Mouse (Mus musculus) liver, embryonic 15.5 days (tissue): Measurements from ENCODE around the gene Kcnma1. TPM values are rescaled to one million over a fixed set of nuclear protein-coding genes. Genes with fewer than 3 reads are reported as not detected.

Source experiments
- ATAC-seq: fragments of 200-750 bp; cut with Nextera tagmentation; 2 replicates; pipeline ENCODE4 v1.8.0; 2017; ENCODE audit warnings: moderate number of reproducible peaks, mild to moderate bottlenecking, moderate library complexity; ENCODE audit not compliant: insufficient read depth
- H3K27ac ChIP-seq: fragments of 300-500 bp; sonication (generic); replicated peaks from 2 replicates; pipeline ENCODE4 v1.5.1; 2015; ENCODE audit warnings: mild to moderate bottlenecking, inconsistent platforms
- H3K27me3 ChIP-seq: fragments of 300-500 bp; sonication (generic); 2 replicates; pipeline ENCODE4 v1.6.1; 2015; ENCODE audit warnings: mild to moderate bottlenecking, inconsistent platforms
- H3K36me3 ChIP-seq: fragments of 300-500 bp; sonication (generic); replicated peaks from 2 replicates; pipeline ENCODE4 v1.6.1; 2015; ENCODE audit warnings: moderate library complexity, mild to moderate bottlenecking, inconsistent platforms
- H3K4me1 ChIP-seq: fragments of 300-500 bp; sonication (generic); replicated peaks from 2 replicates; pipeline ENCODE4 v1.6.1; 2015; ENCODE audit warnings: inconsistent platforms
- H3K4me2 ChIP-seq: fragments of 300-500 bp; sonication (generic); 2 replicates; pipeline ENCODE4 v1.6.1; 2015; ENCODE audit warnings: moderate library complexity, mild to moderate bottlenecking, inconsistent platforms
- H3K4me3 ChIP-seq: fragments of 300-500 bp; sonication (generic); replicated peaks from 2 replicates; pipeline ENCODE4 v1.5.1; 2015; ENCODE audit warnings: mild to moderate bottlenecking, inconsistent platforms
- H3K9ac ChIP-seq: fragments of 300-500 bp; sonication (generic); 2 replicates; pipeline ENCODE4 v1.6.1; 2015; ENCODE audit warnings: moderate library complexity, mild to moderate bottlenecking, inconsistent platforms
- H3K9me3 ChIP-seq: fragments of 300-500 bp; sonication (generic); replicated peaks from 2 replicates; pipeline ENCODE4 v1.6.1; 2016; ENCODE audit warnings: inconsistent platforms
- WGBS: fragments of 180-500 bp; shearing (Covaris S2); methylation state at CpG from one replicate; pipeline ENCODE4 v1.1.7; 2015; ENCODE audit warnings: mixed read lengths; ENCODE audit not compliant: insufficient replicate concordance; 5-methylcytosine and 5-hydroxymethylcytosine counted together
- polyA plus RNA-seq: library from polyadenylated mRNA; unstranded; fragments of >200 nt; fragmentation: Nextera tagmentation; extraction: Ambion mirVana; gene quantifications from 2 replicates; pipeline ENCODE4 v1.2.1, GENCODE M21; 2015

Kcnma1 gene
- polyA plus RNA-seq, 1 experiment from 2014 or later, result 0.07 TPM

DNA sequence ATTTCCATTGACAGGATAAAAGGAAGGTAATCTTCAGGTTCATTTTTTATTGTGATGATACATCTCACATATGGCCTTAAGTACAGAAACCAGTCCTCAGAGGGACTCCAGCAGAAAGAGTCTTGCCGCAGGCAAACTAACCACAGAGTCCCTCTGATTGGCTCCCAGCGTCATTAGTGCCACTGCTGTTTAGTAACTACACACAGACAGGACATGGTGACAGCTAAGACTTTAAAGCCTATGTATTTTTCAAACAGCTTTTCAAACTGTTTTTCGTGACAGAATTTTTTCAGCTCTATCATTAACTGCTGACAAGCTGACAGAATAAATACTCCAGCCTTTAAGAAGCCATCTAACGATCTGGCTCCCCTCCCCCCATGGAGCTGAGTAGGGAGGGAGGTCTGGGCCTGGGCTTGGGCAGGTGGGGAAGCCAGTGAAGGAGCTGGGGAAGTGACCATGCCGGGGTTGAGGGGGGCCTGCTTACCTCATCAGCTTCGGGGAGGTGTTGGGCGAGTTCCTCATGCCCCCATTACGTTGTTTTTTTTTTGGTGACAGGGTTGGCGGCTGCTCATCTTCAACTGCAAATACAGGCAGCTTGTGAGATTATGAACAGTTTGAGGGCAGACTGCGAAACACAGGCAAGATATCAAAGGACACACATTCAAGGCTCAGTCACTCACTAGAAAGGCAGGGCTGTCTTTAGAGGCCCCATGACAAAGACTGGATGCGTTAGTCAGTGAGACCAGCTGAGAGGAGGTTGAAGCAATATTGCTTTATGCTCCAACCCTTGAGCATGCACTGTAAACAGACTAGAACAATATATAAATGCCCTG lies 628.3 kb downstream of the Kcnma1 start:
- WGBS, result 23% methylated on average over 11 of the region's 11 CpGs
- Histone ChIP-seq H3K36me3 (no peaks in the 10 kb centered on the region), H3K27ac (no peak overlapping the region), H3K4me3 (no peak overlapping the region), H3K9ac (no peak overlapping the region), H3K4me1 (no peaks in the 10 kb centered on the region), H3K4me2 (no peak overlapping the region), H3K9me3 (no peaks in the 10 kb centered on the region), H3K27me3 (no peaks in the 10 kb centered on the region)
- ATAC-seq, result no peak

DNA sequence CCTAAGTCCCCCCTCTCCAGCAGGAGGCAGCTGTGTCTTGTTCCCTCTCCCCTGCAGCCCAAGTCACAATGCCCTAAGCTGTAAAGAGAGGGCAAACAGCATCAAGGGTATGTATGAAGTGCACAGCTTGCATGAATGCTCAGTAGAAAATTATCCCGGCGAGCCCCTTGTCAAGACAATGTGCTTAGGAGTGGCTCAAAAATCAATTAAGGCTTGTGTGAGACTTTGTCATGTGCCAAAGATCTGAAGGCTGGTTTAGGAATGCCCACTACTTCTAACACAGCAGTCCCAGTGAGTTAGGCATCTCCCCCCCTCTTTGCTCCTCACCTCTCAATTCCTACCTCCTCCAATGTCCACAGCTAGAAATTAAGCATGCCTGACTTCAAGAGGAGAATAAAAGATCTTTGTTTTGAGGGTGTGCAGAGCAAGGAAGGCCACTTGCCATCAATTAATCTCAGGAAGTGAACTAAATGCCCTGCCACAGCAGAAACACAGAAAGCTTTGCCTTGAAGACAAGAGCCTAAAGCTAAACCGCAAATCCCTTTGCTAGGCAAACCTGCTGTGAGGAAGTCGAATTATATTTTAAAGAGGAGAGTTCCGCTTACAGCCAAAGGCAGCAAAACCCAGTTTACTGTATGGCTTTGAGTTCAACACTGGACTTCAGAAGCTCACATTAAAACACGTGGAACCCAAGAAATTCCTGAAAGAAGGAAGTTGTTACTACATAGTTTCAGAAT lies 635.8 kb downstream of the Kcnma1 start:
- Histone ChIP-seq H3K27ac (no peak overlapping the region), H3K9me3 (no peaks in the 10 kb centered on the region), H3K36me3 (no peaks in the 10 kb centered on the region), H3K9ac (no peak overlapping the region), H3K4me2 (no peak overlapping the region), H3K4me1 (no peaks in the 10 kb centered on the region), H3K27me3 (no peaks in the 10 kb centered on the region), H3K4me3 (no peak overlapping the region)
- ATAC-seq, result no peak
- WGBS, result 38% methylated on average over 6 of the region's 6 CpGs

DNA sequence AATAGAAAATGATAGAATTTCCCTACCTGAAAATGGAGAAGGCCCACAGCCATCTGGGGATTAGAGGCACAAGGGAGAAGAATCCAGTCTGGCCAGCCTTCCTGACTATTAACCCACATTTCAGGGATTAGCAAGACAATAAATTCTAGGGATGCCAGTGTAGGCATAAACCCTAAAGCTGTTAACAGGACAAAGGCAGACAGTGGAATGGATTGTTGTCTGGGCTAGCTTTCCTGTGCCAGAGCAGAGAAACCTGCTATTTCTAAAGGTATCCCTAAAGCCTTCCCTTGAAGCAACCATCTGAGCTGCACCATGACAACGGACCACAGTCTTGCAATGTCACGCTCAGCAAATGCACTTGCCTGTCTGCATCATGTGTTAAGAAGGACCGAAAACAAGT lies 642.3 kb downstream of the Kcnma1 start:
- H3K36me3 ChIP-seq, result no peaks in the 10 kb centered on the region
- no peaks in the 10 kb centered on the region for H3K4me1 ChIP-seq
- H3K27ac ChIP-seq, result no peak overlapping the region
- 56% methylated on average over 3 of the region's 3 CpGs for WGBS
- no peak overlapping the region for H3K9ac ChIP-seq
- H3K4me2 ChIP-seq, result no peak overlapping the region
- H3K27me3 ChIP-seq, result no peaks in the 10 kb centered on the region
- H3K4me3 ChIP-seq, result no peak overlapping the region
- no peak for ATAC-seq
- H3K9me3 ChIP-seq, result no peaks in the 10 kb centered on the region

DNA sequence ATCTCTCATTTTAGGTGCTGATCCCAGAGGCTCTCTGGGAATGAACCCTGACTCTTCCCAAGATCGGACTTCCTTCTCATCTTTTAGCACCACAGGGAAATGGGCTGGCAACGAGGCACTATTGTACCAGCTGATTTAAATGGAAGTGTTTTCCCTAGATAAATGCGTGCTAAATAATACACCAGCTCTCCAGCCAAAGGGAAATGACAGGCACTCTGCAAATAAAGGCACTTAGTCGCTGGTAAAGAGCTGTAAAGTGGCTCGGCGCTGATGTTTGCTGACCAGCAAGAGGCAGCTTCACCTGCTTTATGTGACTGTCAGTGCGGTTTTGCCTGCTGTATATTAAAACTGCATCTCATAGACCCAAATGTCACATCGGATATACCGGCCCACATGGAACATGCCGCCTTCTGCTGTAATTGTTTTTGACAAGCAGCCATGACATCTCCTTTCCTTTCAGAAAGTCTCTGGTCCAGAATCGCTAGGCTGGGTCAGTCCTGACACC lies 653.7 kb downstream of the Kcnma1 start:
- Histone ChIP-seq H3K27me3 (no peaks in the 10 kb centered on the region), H3K4me2 (no peak overlapping the region), H3K4me1 (no peaks in the 10 kb centered on the region), H3K36me3 (no peaks in the 10 kb centered on the region), H3K27ac (no peak overlapping the region), H3K9me3 (no peaks in the 10 kb centered on the region), H3K4me3 (no peak overlapping the region), H3K9ac (no peak overlapping the region)
- ATAC-seq, result no peak
- 60% methylated on average over 11 of the region's 11 CpGs for WGBS

DNA sequence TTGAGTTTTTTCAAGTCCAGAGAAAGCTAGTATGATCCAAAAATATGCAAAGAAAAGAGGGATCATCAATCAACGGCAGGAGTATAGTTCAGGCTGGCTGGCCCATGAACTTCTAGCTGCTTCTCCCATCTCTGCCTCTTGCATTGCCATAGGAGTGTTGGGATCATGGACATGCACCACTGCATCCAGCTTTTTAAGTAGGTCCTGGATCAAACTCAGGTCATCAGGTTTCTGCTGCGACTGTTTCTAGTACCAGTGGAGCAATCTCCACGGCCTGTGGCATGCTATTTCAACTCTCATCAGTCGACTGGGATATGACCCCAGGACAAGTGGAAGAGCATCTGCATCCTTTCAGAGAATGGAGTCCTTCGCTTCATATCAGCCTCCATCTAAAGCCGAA lies 655.5 kb downstream of the Kcnma1 start:
- H3K9ac ChIP-seq, result no peak overlapping the region
- no peak overlapping the region for H3K27ac ChIP-seq
- H3K4me2 ChIP-seq, result no peak overlapping the region
- H3K9me3 ChIP-seq, result no peaks in the 10 kb centered on the region
- H3K4me3 ChIP-seq, result no peak overlapping the region
- no peaks in the 10 kb centered on the region for H3K27me3 ChIP-seq
- H3K4me1 ChIP-seq, result no peaks in the 10 kb centered on the region
- WGBS, result 64% methylated on average over 6 of the region's 6 CpGs
- H3K36me3 ChIP-seq, result no peaks in the 10 kb centered on the region
- ATAC-seq, result no peak

DNA sequence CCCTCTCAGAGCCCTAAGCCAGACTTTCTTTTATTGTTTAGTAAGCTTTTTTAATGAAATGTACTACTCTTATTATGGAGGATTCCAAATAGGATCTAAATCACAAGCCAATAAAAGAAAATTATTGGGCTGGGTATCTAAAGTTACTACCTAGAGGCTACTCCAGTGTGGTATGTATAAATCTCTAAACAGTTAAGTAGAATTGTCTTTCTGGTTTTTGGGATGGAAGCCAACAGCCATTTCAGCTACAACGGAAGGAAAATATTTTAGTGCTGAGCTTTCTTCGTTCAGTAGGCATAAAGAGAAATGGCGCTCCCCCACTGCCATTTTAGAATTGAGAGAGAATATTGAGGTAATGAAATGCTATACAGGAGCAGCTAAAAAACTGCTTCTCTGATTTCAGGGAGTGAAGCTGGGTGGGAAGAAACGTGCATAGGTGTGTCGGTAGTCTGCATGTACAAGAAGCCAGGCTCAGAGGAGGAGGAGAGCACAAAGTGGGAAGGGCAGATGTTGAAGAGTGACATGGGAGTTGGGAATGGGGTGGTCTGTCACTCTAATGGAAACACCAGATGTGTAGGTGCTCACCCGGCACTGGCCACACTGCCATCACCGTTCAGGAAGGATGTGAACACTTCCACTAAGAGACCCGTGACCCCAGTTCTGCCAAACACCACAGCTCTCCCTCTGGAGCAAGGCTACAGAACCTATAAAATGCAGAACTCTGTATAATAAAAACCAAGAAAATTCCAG lies 656.6 kb downstream of the Kcnma1 start:
- H3K9me3 ChIP-seq, result no peaks in the 10 kb centered on the region
- no peak overlapping the region for H3K9ac ChIP-seq
- no peak overlapping the region for H3K4me3 ChIP-seq
- no peak overlapping the region for H3K27ac ChIP-seq
- no peaks in the 10 kb centered on the region for H3K36me3 ChIP-seq
- WGBS, result 74% methylated on average over 8 of the region's 8 CpGs
- no peak for ATAC-seq
- H3K4me1 ChIP-seq, result no peaks in the 10 kb centered on the region
- no peaks in the 10 kb centered on the region for H3K27me3 ChIP-seq
- no peak overlapping the region for H3K4me2 ChIP-seq

DNA sequence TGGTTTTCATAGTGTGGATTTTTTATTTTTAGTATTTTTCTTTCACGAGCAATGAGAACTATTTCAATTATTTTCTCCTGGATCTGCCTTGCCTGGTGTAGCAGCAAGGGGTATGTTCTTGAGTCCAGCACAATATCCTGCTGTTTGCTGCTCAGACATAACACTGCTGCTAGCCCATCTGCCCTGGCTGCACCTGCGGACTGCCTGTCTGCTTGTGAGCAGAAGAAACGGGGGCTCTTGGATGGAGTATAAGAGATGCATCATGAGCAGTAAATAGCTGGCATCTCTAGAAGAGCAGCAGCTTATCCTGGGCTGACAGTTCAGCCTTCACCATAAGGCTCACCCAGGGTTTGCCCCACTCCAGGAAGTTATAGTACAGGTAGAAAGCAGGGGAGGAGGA lies 687.5 kb downstream of the Kcnma1 start:
- Histone ChIP-seq H3K27me3 (no peaks in the 10 kb centered on the region), H3K36me3 (no peaks in the 10 kb centered on the region), H3K9me3 (no peaks in the 10 kb centered on the region), H3K27ac (no peak overlapping the region), H3K4me1 (no peaks in the 10 kb centered on the region), H3K4me3 (no peak overlapping the region), H3K4me2 (no peak overlapping the region), H3K9ac (no peak overlapping the region)
- ATAC-seq, result no peak
- WGBS, result 47% methylated on average over 3 of the region's 3 CpGs

DNA sequence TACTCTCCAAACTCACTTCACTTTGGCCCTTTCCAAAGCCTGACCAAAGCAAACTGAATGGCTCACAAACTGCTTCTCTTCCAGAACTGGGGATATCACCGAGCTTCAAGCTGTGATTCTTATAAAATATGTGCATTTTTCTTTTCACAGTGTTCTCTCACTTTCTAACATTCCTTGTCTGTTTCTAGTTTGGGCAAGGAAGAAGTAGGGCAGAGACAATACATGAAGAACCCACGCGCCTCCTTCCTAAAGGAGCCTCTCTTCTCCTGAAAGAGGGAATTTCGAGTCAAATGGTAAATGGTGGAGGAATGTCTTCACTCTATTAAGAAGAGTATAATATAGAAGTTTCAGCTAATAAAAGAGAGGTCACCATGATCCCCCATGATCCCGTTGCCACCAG lies 709.0 kb downstream of the Kcnma1 start:
- Histone ChIP-seq H3K9me3 (no peaks in the 10 kb centered on the region), H3K27ac (no peak overlapping the region), H3K9ac (no peak overlapping the region), H3K4me3 (no peak overlapping the region), H3K36me3 (no peaks in the 10 kb centered on the region), H3K27me3 (no peaks in the 10 kb centered on the region), H3K4me1 (no peaks in the 10 kb centered on the region), H3K4me2 (no peak overlapping the region)
- WGBS, result 60% methylated on average over 5 of the region's 5 CpGs
- no peak for ATAC-seq

DNA sequence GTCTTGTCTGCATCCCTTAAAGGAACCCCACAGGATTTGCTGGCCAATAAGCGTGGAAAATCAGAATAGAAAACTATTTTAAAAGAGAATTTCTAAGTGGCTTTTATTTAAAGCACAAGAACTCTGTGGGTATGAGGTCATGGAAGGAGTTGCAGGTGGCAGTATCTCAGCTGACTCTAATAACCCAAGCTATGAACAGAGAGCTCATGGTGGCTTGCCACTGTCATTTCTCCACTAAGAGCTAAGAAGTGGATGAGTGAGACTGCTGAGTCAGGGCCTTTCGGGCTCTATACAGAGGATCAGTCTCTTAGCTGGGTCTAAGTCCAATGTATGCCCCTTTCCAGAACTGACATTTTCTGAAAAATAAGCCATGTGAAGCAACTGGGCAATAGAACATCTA lies 713.8 kb downstream of the Kcnma1 start:
- WGBS, result 61% methylated on average over 2 of the region's 2 CpGs
- Histone ChIP-seq H3K27ac (no peak overlapping the region), H3K36me3 (no peaks in the 10 kb centered on the region), H3K27me3 (no peaks in the 10 kb centered on the region), H3K9me3 (no peaks in the 10 kb centered on the region), H3K9ac (no peak overlapping the region), H3K4me3 (no peak overlapping the region), H3K4me1 (no peaks in the 10 kb centered on the region), H3K4me2 (no peak overlapping the region)
- no peak for ATAC-seq

DNA sequence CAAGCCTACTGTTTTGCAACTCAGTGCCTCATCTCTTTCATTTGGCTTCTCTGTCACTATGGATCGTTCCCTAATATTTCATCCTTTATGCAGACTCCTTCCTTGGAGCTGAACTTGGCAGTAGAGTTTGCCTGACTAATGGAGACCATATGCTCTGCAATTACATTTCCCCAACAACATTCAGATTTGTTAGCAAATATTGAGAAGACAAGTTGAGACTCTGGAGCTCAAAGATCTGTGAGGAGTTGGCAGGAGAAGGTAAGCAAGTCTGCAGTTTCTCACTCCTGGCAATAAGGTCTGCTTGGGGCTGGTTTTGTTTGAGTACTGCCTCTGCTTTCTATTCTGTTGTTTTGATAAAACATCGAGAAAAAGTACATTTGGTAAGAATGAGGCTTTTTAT lies 723.7 kb downstream of the Kcnma1 start:
- no peaks in the 10 kb centered on the region for H3K4me1 ChIP-seq
- H3K9ac ChIP-seq, result no peak overlapping the region
- no peaks in the 10 kb centered on the region for H3K36me3 ChIP-seq
- 55% methylated on average over 2 of the region's 2 CpGs for WGBS
- H3K4me2 ChIP-seq, result no peak overlapping the region
- H3K9me3 ChIP-seq, result no peaks in the 10 kb centered on the region
- no peak for ATAC-seq
- no peak overlapping the region for H3K4me3 ChIP-seq
- H3K27ac ChIP-seq, result no peak overlapping the region
- H3K27me3 ChIP-seq, result no peaks in the 10 kb centered on the region
